Mouse (Mus musculus) liver, embryonic 13.5 days (tissue): ENCODE data around the gene Dpp8. TPM values are rescaled to one million over a fixed set of nuclear protein-coding genes. Genes with fewer than 3 reads are reported as not detected.
"Not testable (repeated sequence)": the region's sequence is repeated elsewhere in the genome, so short reads cannot be mapped to it uniquely, and the experiment has no call there.

Experiments used
- ATAC-seq: fragments of 200-750 bp; cut with Nextera tagmentation; 2 replicates; pipeline ENCODE4 v1.8.0; 2017; ENCODE audit warnings: low read depth, mild to moderate bottlenecking, moderate number of reproducible peaks, moderate library complexity
- DNase-seq: peaks from one replicate; pipeline ENCODE4 v3.0.0; 2022
- H3K27ac ChIP-seq: fragments of 300-500 bp; sonication (generic); 2 replicates; pipeline ENCODE4 v1.5.1; 2015; ENCODE audit warnings: moderate library complexity, mild to moderate bottlenecking, inconsistent platforms
- H3K27me3 ChIP-seq: fragments of 300-500 bp; sonication (generic); 2 replicates; pipeline ENCODE4 v1.6.1; 2015; ENCODE audit warnings: mild to moderate bottlenecking, inconsistent platforms
- H3K36me3 ChIP-seq: fragments of 300-500 bp; sonication (generic); 2 replicates; pipeline ENCODE4 v1.6.1; 2015; ENCODE audit warnings: mild to moderate bottlenecking, inconsistent platforms
- H3K4me1 ChIP-seq: fragments of 300-500 bp; sonication (generic); replicated peaks from 2 replicates; pipeline ENCODE4 v1.6.1; 2015; ENCODE audit warnings: inconsistent platforms
- H3K4me2 ChIP-seq: fragments of 300-500 bp; sonication (generic); 2 replicates; pipeline ENCODE4 v1.6.1; 2015; ENCODE audit warnings: inconsistent platforms, mild to moderate bottlenecking, moderate library complexity
- H3K4me3 ChIP-seq: fragments of 300-500 bp; sonication (generic); replicated peaks from 2 replicates; pipeline ENCODE4 v1.5.1; 2015; ENCODE audit warnings: mild to moderate bottlenecking, inconsistent platforms
- H3K9ac ChIP-seq: fragments of 300-500 bp; sonication (generic); 2 replicates; pipeline ENCODE4 v1.6.1; 2015; ENCODE audit warnings: mild to moderate bottlenecking, inconsistent platforms
- H3K9me3 ChIP-seq: fragments of 300-500 bp; sonication (generic); replicated peaks from 2 replicates; pipeline ENCODE4 v1.6.1; 2016; ENCODE audit warnings: inconsistent platforms
- WGBS: fragments of 180-500 bp; shearing (Covaris S2); methylation state at CpG from one replicate; pipeline ENCODE4 v1.1.7; 2015; ENCODE audit not compliant: insufficient replicate concordance; 5-methylcytosine and 5-hydroxymethylcytosine counted together
- polyA plus RNA-seq: library from polyadenylated mRNA; unstranded; fragments of >200 nt; fragmentation: Nextera tagmentation; extraction: Ambion mirVana; gene quantifications from 2 replicates; pipeline ENCODE4 v1.2.1, GENCODE M21; 2015

The Dpp8 gene
- polyA plus RNA-seq, 1 experiment from 2014 or later, result 16.3 TPM

DNA sequence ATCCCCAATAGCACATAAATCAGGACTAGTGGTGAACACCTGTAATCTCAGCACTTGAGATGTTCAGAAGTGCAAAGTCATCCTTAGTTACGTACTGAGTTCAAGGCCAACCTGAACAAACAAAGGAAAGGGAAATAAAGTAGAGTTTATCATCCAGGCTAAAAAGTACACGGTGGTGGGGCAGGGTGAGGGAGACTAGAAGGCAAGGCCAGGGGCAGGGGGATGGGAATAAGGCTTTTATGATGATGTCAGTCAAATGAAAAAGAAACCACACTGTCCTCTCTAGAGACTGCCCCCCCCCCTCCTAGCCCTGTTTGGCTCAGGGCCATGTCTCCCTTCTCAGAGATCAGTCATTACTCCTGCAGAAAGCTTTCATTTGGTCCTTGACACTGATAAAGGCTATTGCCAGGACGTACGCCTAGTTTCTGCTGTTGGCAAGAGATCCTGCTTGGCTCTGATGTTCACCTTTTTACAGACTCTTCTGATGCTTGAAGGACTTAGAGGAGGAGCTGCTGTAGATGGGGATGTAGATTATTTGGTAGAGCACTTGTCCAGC lies 9.6 kb upstream of the Dpp8 start:
- H3K9ac ChIP-seq, result no peak overlapping the region
- H3K4me3 ChIP-seq, result no peak overlapping the region
- peaks cover 49% of the 10 kb centered on the region for H3K4me1 ChIP-seq
- 70% methylated on average over 4 of the region's 4 CpGs for WGBS
- no peaks in the 10 kb centered on the region for H3K36me3 ChIP-seq
- ATAC-seq (no peak), DNase-seq (no peak)
- H3K4me2 ChIP-seq, result no peak overlapping the region
- H3K27ac ChIP-seq, result peak overlapping the region; percentile 79; the same call in 1 of the 2 replicates
- H3K9me3 ChIP-seq, result no peaks in the 10 kb centered on the region
- no peaks in the 10 kb centered on the region for H3K27me3 ChIP-seq

DNA sequence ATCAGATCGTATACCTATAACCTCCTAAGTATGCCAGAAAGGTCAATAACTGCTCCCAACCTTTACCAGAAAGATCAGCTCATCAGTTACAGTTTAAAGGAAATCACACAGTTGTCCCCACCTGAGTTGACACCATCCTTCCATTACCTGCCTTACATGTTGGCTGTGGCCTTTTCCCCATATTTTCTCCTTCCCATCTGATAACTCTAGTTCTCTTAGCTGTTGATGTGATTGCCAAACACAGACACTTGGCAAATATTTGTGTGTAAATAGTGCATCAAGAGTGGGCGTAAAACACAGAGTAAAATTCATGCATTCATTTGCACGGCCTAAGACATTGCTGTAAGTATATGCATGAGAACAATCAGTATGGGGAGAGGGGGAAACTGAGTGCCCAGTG lies 8.8 kb upstream of the Dpp8 start:
- Histone ChIP-seq H3K9me3 (no peaks in the 10 kb centered on the region), H3K27me3 (no peaks in the 10 kb centered on the region), H3K27ac (no peak overlapping the region), H3K36me3 (no peaks in the 10 kb centered on the region), H3K4me3 (no peak overlapping the region), H3K4me1 (peaks cover 41% of the 10 kb centered on the region), H3K4me2 (no peak overlapping the region), H3K9ac (no peak overlapping the region)
- ATAC-seq, result no peak
- 85% methylated on average over 3 of the region's 3 CpGs for WGBS
- DNase-seq, result no peak

DNA sequence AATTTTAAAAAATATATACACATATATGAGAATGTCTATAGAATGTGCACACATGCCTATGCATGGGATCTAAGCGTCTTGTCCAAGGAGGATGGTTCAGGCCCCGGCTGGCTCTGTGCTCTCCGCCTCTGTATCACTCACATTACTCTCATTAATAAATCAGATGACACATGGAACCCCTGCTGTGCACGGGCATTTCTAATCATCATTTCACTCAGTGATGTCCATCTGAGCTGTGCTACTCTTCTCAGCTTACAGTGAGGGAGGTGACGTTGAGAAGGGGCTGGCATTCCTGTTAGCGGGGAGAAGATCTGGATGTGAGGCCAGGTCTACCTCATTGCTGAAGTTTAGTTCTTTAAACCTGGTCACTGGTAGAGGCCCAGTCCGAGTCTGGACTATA lies 5.0 kb upstream of the Dpp8 start:
- Histone ChIP-seq H3K36me3 (no peaks in the 10 kb centered on the region), H3K4me1 (peaks cover 25% of the 10 kb centered on the region), H3K9ac (no peak overlapping the region), H3K9me3 (no peaks in the 10 kb centered on the region), H3K27ac (no peak overlapping the region), H3K27me3 (no peaks in the 10 kb centered on the region), H3K4me3 (no peak overlapping the region), H3K4me2 (no peak overlapping the region)
- no peak for DNase-seq
- 75% methylated on average over 7 of the region's 7 CpGs for WGBS
- ATAC-seq, result no peak

DNA sequence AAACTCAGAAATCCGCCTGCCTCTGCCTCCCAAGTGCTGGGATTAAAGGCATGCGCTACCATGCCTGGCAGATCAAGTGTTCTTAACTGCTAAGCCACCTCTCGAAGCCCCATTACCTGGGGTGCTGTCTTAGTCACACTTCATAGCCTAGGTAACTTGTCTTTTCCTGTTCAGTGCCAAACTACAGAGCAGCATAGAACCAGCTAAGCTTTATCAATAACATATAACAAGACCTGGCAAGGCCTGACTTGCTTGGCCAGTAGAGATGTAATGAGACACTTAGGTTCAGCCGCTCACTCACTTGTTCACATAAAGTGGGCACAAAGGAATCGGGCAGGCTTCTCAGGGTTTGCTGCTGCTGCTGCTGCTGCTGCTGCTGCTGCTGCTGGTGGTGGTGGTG lies 3.9 kb upstream of the Dpp8 start:
- 77% methylated on average over 5 of the region's 5 CpGs for WGBS
- no peak for DNase-seq
- H3K4me2 ChIP-seq, result no peak overlapping the region

DNA sequence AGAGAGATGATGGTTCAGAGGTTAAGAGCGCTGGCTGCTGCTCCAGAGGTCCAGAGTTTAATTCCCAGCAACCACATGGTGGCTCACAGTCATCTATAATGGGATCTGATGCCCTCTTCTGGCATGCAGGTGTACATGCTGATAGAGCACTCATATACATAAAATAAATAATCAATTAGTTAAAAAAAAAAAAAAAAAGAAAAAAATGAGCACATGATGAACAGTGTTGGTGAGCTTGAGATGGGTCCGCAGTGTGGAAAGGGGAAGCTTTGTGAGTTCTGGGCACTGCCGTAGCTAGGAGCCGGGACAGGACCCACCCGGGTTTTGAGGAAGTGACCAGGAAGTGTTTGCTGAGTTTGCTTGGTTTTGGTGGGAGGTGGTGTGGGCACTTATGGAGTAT lies 859 bp upstream of the Dpp8 start:
- Histone ChIP-seq H3K4me2 (peak overlapping the region; percentile 69), H3K4me1 (peaks cover 34% of the 10 kb centered on the region), H3K9ac (peak overlapping the region; percentile 39; the same call in 1 of the 2 replicates), H3K4me3 (peak overlapping the region; percentile 100)
- not testable (repeated sequence) for H3K9me3 ChIP-seq, H3K36me3 ChIP-seq, H3K27me3 ChIP-seq, ATAC-seq, DNase-seq, H3K27ac ChIP-seq
- WGBS, result 30% methylated on average over 5 of the region's 5 CpGs

More for the DNA sequence above, 3.9 kb upstream of the Dpp8 start:
- H3K9ac ChIP-seq, result no peak overlapping the region
- peaks cover 22% of the 10 kb centered on the region for H3K4me1 ChIP-seq
- no peaks in the 10 kb centered on the region for H3K9me3 ChIP-seq
- no peak overlapping the region for H3K27ac ChIP-seq
- no peaks in the 10 kb centered on the region for H3K27me3 ChIP-seq
- H3K36me3 ChIP-seq, result no peaks in the 10 kb centered on the region
- no peak for ATAC-seq
- H3K4me3 ChIP-seq, result no peak overlapping the region

DNA sequence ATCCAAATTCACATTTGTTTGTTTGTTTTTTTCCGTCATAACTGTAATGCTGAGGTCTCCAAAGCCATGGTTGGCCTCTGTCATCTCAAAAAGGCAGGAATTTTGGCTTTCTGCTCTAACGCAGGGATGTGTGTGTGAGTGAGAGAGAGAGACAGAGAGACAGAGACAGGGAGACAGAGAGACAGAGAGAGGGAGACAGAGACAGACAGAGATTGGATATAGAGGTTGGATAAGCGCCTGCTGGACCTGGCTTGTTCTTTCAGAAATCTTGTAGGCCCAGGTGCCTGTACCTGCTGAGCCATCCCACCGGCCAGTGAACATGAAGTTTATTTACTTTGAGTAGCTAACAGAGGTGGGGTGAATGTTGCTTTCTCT lies 333 bp upstream of the Dpp8 start:
- H3K4me3 ChIP-seq, result peak overlapping the region; percentile 100
- H3K36me3 ChIP-seq, result peaks cover 15% of the 10 kb centered on the region
- ATAC-seq, result peak; percentile 34
- peak overlapping the region; percentile 65 for H3K9ac ChIP-seq
- 18% methylated on average over 4 of the region's 4 CpGs for WGBS
- no peak for DNase-seq
- H3K27ac ChIP-seq, result peak overlapping the region; percentile 95
- peak overlapping the region; percentile 69 for H3K4me2 ChIP-seq
- H3K27me3 ChIP-seq, result no peaks in the 10 kb centered on the region
- H3K4me1 ChIP-seq, result peaks cover 34% of the 10 kb centered on the region
- no peaks in the 10 kb centered on the region for H3K9me3 ChIP-seq

DNA sequence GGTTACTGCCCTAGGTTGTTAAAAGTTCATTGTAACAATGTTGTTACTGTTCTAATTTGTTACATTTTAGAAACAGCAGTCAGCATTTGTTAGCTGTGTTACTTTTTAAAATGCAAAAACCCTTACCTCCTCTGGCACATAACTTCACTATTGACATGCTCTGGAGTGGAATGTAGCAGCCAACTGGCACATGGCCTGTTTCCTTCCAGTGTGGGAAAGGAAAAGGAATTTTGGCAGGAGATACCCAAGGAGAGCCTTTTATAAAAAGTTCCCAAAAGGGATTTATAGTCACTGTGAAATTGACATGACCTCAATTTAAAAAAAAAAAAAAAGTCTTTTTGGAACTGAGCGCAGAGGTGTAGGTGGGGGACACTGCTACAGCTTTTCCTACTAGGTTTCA lies 4.2 kb downstream of the Dpp8 start:
- Histone ChIP-seq H3K27ac (no peak overlapping the region), H3K36me3 (peaks cover 59% of the 10 kb centered on the region)

GRCm38 (mm10) chr9:65036861-65037260 lies 4.6 kb downstream of the Dpp8 start:
- no peak overlapping the region for H3K4me2 ChIP-seq
- no peak overlapping the region for H3K9ac ChIP-seq
- ATAC-seq, result no peak
- no peak overlapping the region for H3K4me3 ChIP-seq
- H3K27ac ChIP-seq, result no peak overlapping the region
- H3K27me3 ChIP-seq, result no peaks in the 10 kb centered on the region
- peaks cover 22% of the 10 kb centered on the region for H3K4me1 ChIP-seq
- no peak for DNase-seq
- WGBS, result 83% methylated on average over 8 of the region's 8 CpGs
- peaks cover 63% of the 10 kb centered on the region for H3K36me3 ChIP-seq
- H3K9me3 ChIP-seq, result no peaks in the 10 kb centered on the region

More for the DNA sequence above, 4.2 kb downstream of the Dpp8 start:
- no peak overlapping the region for H3K4me3 ChIP-seq
- no peaks in the 10 kb centered on the region for H3K27me3 ChIP-seq
- H3K4me2 ChIP-seq, result no peak overlapping the region
- DNase-seq (no peak), ATAC-seq (no peak)
- WGBS, result 91% methylated on average over 1 of the region's 1 CpGs
- H3K9ac ChIP-seq, result no peak overlapping the region
- H3K9me3 ChIP-seq, result no peaks in the 10 kb centered on the region
- peaks cover 24% of the 10 kb centered on the region for H3K4me1 ChIP-seq

DNA sequence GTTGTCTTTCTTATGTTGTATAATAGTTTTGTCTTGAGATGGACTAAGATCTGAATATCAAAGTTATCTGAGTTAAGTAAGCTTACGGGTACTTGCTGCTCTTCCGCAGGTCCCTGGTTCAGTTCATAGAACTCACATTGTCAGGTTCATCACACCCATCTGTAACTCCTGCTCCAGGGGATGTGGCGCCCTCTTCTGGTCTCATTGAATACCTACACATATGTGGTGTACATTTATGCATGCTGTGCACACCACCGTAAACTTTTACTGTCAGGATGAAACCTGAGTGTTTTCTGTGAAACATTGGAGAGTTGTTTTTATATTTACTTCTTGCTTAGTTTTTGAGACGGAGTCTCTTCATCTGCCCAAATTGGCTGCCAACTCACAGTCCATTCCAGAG lies 9.2 kb downstream of the Dpp8 start:
- ATAC-seq (no peak), DNase-seq (no peak)
- 92% methylated on average over 5 of the region's 5 CpGs for WGBS
- H3K4me3 ChIP-seq, result no peak overlapping the region
- H3K9ac ChIP-seq, result no peak overlapping the region
- no peak overlapping the region for H3K4me2 ChIP-seq
- H3K36me3 ChIP-seq, result peaks cover 89% of the 10 kb centered on the region
- 0 out of 2 replicates have a peak, but pooled peaks cover 2% of the 10 kb centered on the region for H3K4me1 ChIP-seq
- H3K9me3 ChIP-seq, result no peaks in the 10 kb centered on the region
- no peak overlapping the region for H3K27ac ChIP-seq
- no peaks in the 10 kb centered on the region for H3K27me3 ChIP-seq

DNA sequence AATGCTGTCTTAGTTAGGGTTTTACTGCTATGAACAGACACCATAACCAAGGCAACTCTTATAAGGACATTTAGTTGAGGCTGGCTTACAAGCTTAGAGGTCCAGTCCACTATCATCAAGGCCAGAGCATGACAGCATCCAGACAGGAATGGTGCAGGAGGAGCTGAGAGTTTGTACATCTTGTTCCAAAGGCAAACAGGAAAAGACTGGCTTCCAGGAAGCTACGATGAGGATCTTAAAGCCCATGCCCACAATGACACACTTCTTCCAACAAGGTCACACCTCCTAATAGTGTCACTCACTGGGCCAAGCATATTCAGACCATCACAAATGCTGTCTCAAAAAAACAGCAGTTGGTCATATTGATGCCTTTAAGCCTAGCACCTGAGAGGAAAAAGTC lies 14.8 kb downstream of the Dpp8 start:
- H3K27me3 ChIP-seq, result no peaks in the 10 kb centered on the region
- 76% methylated on average over 1 of the region's 1 CpGs for WGBS
- H3K4me2 ChIP-seq, result no peak overlapping the region
- no peak for DNase-seq
- H3K36me3 ChIP-seq, result peaks cover 89% of the 10 kb centered on the region
- no peaks in the 10 kb centered on the region for H3K4me1 ChIP-seq
- no peak for ATAC-seq
- no peaks in the 10 kb centered on the region for H3K9me3 ChIP-seq
- no peak overlapping the region for H3K9ac ChIP-seq
- H3K4me3 ChIP-seq, result no peak overlapping the region
- H3K27ac ChIP-seq, result no peak overlapping the region

- ATAC-seq, result no peak
- WGBS, result 90% methylated on average over 5 of the region's 5 CpGs
Observed at GRCm38 (mm10) chr9:65049422-65049821, 17.2 kb downstream of the Dpp8 start.

GRCm38 (mm10) chr9:65050981-65051380 lies 18.8 kb downstream of the Dpp8 start:
- Histone ChIP-seq H3K9ac (no peak overlapping the region), H3K4me3 (no peak overlapping the region), H3K36me3 (peaks cover 94% of the 10 kb centered on the region), H3K4me1 (no peaks in the 10 kb centered on the region), H3K4me2 (no peak overlapping the region), H3K27ac (no peak overlapping the region), H3K9me3 (no peaks in the 10 kb centered on the region), H3K27me3 (no peaks in the 10 kb centered on the region)
- DNase-seq, result no peak
- 88% methylated on average over 3 of the region's 3 CpGs for WGBS
- ATAC-seq, result no peak

More at GRCm38 (mm10) chr9:65049422-65049821, 17.2 kb downstream of the Dpp8 start:
- H3K9me3 ChIP-seq, result no peaks in the 10 kb centered on the region
- H3K36me3 ChIP-seq, result peaks cover 91% of the 10 kb centered on the region
- no peak overlapping the region for H3K27ac ChIP-seq
- no peaks in the 10 kb centered on the region for H3K4me1 ChIP-seq
- no peak for DNase-seq
- no peak overlapping the region for H3K4me2 ChIP-seq
- H3K4me3 ChIP-seq, result no peak overlapping the region
- no peaks in the 10 kb centered on the region for H3K27me3 ChIP-seq
- no peak overlapping the region for H3K9ac ChIP-seq
